Mouse (Mus musculus) left cerebral cortex, adult 8-10 months (tissue): ENCODE data around the gene Chm. TPM values are rescaled to one million over a fixed set of nuclear protein-coding genes. Genes with fewer than 3 reads are reported as not detected.
"Not testable (repeated sequence)": the region's sequence is repeated elsewhere in the genome, so short reads cannot be mapped to it uniquely, and the experiment has no call there.

Experiments
- DNase-seq, 2 experiments: peaks; one replicate each; pipeline ENCODE4 v3.0.0; 2022; ENCODE audit warnings: low spot score in 2 of 2
- microRNA-seq, 2 experiments: library from miRNA; unstranded; fragments of <30 nt; microRNA quantifications; one replicate each; pipeline ENCODE4 v1.2.0; 2022
- total RNA-seq, 4 experiments: library from RNA; stranded (reverse); gene quantifications; 2 replicates each; pipeline ENCODE4 v1.2.4; 2022

The Chm gene
- 10 to 100 TPM; 38.5 to 45.4 (median 41.9) TPM for total RNA-seq

- DNase-seq, result peak; percentile 19 to 24
These were observed at the start of gene Chm for GRCm38 (mm10) chrX:113185230-113185985. Gene Chm, minus strand, starts transcription at chrX:113185517.

- DNase-seq, result no peak
These were observed 8.6 kb upstream of the Chm start for GRCm38 (mm10) chrX:113193901-113194300.

- DNase-seq, result no peak
These were observed 618 bp downstream of the Chm start for GRCm38 (mm10) chrX:113184569-113185229.

GRCm38 (mm10) chrX:113180856-113181255 is 4.5 kb downstream of the Chm start:
- DNase-seq, result not testable (repeated sequence)

- no peak for DNase-seq
These were observed 12.6 kb downstream of the Chm start for GRCm38 (mm10) chrX:113172766-113173165.

- DNase-seq, result no peak
These were observed 13.0 kb downstream of the Chm start for GRCm38 (mm10) chrX:113172271-113172670.

GRCm38 (mm10) chrX:113160268-113160860 is 25.0 kb downstream of the Chm start:
- no peak for DNase-seq

- no peak for DNase-seq
These were observed 101.1 kb downstream of the Chm start for GRCm38 (mm10) chrX:113084171-113084570.

- DNase-seq, result no peak
These were observed 109.3 kb downstream of the Chm start for GRCm38 (mm10) chrX:113076053-113076452.

GRCm38 (mm10) chrX:113074823-113075222 is 110.5 kb downstream of the Chm start:
- no peak for DNase-seq

GRCm38 (mm10) chrX:113003621-113004020 is 181.7 kb downstream of the Chm start:
- DNase-seq, result no peak

GRCm38 (mm10) chrX:113002192-113002591 is 183.1 kb downstream of the Chm start:
- DNase-seq, result no peak

Small RNA genes within 50 kb of the gene (microRNA-seq; reads per million reads assigned to microRNA genes)
- 5,227 to 7,053 reads per million in 2 experiments for gene Mir361

Other genes starting within 250 kb of the Chm start
- gene Dach2, start 112.0 kb upstream of the Chm start, total RNA-seq, result 1 to 10 TPM in 1 of 4 experiments, under 1 TPM in 3; 0.53 to 1.4 (median 0.68) TPM